Mouse (Mus musculus) ES-E14 (cell line): ENCODE data around the gene Tmem117.

Source experiments
- CHD2 ChIP-seq: IDR thresholded peaks from 2 replicates; pipeline ENCODE4 v1.6.1; 2014; ENCODE audit warnings: mild to moderate bottlenecking, low read depth, low read length, inconsistent platforms
- HCFC1 ChIP-seq: IDR thresholded peaks from 2 replicates; pipeline ENCODE4 v1.6.1; 2012; ENCODE audit warnings: low read length, inconsistent platforms, borderline replicate concordance; ENCODE audit not compliant: insufficient read depth
- MAFK ChIP-seq: IDR thresholded peaks from 2 replicates; pipeline ENCODE4 v1.6.1; 2014; ENCODE audit warnings: mild to moderate bottlenecking, low read depth, low read length, inconsistent platforms; ENCODE audit not compliant: insufficient read depth
- ZC3H11A ChIP-seq: IDR thresholded peaks from 2 replicates; pipeline ENCODE4 v1.6.1; 2012; ENCODE audit warnings: low read depth, mild to moderate bottlenecking, inconsistent platforms, low read length, borderline replicate concordance
- ZNF384 ChIP-seq: IDR thresholded peaks from 2 replicates; pipeline ENCODE4 v1.6.1; 2012; ENCODE audit warnings: low read depth, low read length, inconsistent platforms

DNA sequence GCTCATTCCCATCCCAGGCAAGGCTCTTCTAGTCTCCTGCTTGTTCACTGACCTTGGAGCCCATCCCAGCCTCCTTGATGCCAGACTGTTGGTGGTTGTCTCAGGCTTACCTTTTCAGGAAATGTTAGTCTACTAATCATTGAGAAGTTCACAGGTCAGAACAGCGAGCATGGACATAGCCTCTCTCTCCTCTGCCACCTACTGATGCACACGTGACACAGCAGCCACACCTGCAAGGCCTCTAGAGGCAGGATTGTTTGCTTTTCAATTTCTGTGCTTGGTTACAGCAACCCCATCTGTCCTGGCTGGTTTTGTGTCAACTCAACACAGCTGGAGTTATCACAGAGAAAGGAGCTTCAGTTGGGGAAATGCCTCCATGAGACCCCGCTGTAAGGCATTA is 52.1 kb downstream of the Tmem117 start:
- no peak for TF ChIP-seq ZC3H11A
- TF ChIP-seq CHD2, result no peak
- TF ChIP-seq ZNF384, result no peak
- TF ChIP-seq MAFK, result no peak
- TF ChIP-seq HCFC1, result no peak
